Mouse (Mus musculus): ENCODE measurements at regions not wholly inside any gene's neighbourhood (a gene's known extent, or its start where the extent isn't known, plus 50 kb on each side); places are given as distances from the start of the nearest gene placed in this dataset.

GRCm38 (mm10) chr6:111664603-111665002 lies 609.0 kb upstream of the Lmcd1 start:
- Histone ChIP-seq H3K4me1 (ENCODE audit: insufficient read depth) (no peaks in the 10 kb centered on the region), H3K4me2 (ENCODE audit: low read depth, low read length) (no peak overlapping the region), H3K4me3 (ENCODE audit: low read depth, low read length) (no peak overlapping the region), H3K27me3 (ENCODE audit: insufficient read depth, low read length) (no peaks in the 10 kb centered on the region), H3K27ac (ENCODE audit: low read depth) (no peak overlapping the region), H3K9ac (replicated peaks) (no peak overlapping the region), H3K9me3 (ENCODE audit: low read length) (no peaks in the 10 kb centered on the region), H3K36me3 (replicated peaks; ENCODE audit: insufficient read depth, low read length) (no peaks in the 10 kb centered on the region)
- no peak for TF ChIP-seq EP300 (IDR thresholded peaks at IDR 0.05; ENCODE audit: low read depth)
- TF ChIP-seq CTCF (IDR thresholded peaks at IDR 0.05; ENCODE audit: low read depth) = no peak
- DNase-seq (no peak), ATAC-seq (no peak)

GRCm38 (mm10) chr6:111684911-111685310 lies 588.6 kb upstream of the Lmcd1 start:
- H3K27me3 ChIP-seq (ENCODE audit: insufficient read depth, low read length) = no peaks in the 10 kb centered on the region
- 45% methylated on average over 2 of the region's 2 CpGs for WGBS (ENCODE audit: insufficient replicate concordance)
- no peak overlapping the region for H3K27ac ChIP-seq (ENCODE audit: low read depth)
- DNase-seq = no peak
- H3K4me3 ChIP-seq (ENCODE audit: low read depth, low read length) = no peak overlapping the region
- ATAC-seq = no peak
- TF ChIP-seq CTCF (IDR thresholded peaks at IDR 0.05; ENCODE audit: low read depth) (no peak), EP300 (IDR thresholded peaks at IDR 0.05; ENCODE audit: low read depth) (no peak)
- H3K4me1 ChIP-seq (ENCODE audit: insufficient read depth) = no peaks in the 10 kb centered on the region
- H3K9me3 ChIP-seq (ENCODE audit: low read length) = no peaks in the 10 kb centered on the region
- H3K36me3 ChIP-seq (replicated peaks; ENCODE audit: insufficient read depth, low read length) = no peaks in the 10 kb centered on the region
- H3K9ac ChIP-seq (replicated peaks) = no peak overlapping the region
- no peak overlapping the region for H3K4me2 ChIP-seq (ENCODE audit: low read depth, low read length)

- ATAC-seq (no peak), DNase-seq (no peak)
- no peak overlapping the region for H3K9ac ChIP-seq (replicated peaks)
- WGBS (ENCODE audit: insufficient replicate concordance) = 73% methylated on average over 1 of the region's 1 CpGs
- TF ChIP-seq CTCF (IDR thresholded peaks at IDR 0.05; ENCODE audit: low read depth) (no peak), EP300 (IDR thresholded peaks at IDR 0.05; ENCODE audit: low read depth) (no peak)
- no peaks in the 10 kb centered on the region for H3K9me3 ChIP-seq (ENCODE audit: low read length)
- no peaks in the 10 kb centered on the region for H3K4me1 ChIP-seq (ENCODE audit: insufficient read depth)
- H3K27me3 ChIP-seq (ENCODE audit: insufficient read depth, low read length) = no peaks in the 10 kb centered on the region
- no peaks in the 10 kb centered on the region for H3K36me3 ChIP-seq (replicated peaks; ENCODE audit: insufficient read depth, low read length)
- H3K4me2 ChIP-seq (ENCODE audit: low read depth, low read length) = no peak overlapping the region
- H3K27ac ChIP-seq (ENCODE audit: low read depth) = no peak overlapping the region
- H3K4me3 ChIP-seq (ENCODE audit: low read depth, low read length) = no peak overlapping the region
Measured at GRCm38 (mm10) chr6:111702864-111703263, 570.7 kb upstream of the Lmcd1 start.

GRCm38 (mm10) chr6:111708277-111708676 lies 565.3 kb upstream of the Lmcd1 start:
- DNase-seq = no peak
- H3K36me3 ChIP-seq (replicated peaks; ENCODE audit: insufficient read depth, low read length) = no peaks in the 10 kb centered on the region
- no peak for ATAC-seq
- no peak overlapping the region for H3K27ac ChIP-seq (ENCODE audit: low read depth)
- WGBS (ENCODE audit: insufficient replicate concordance) = 56% methylated on average over 1 of the region's 1 CpGs
- H3K27me3 ChIP-seq (ENCODE audit: insufficient read depth, low read length) = no peaks in the 10 kb centered on the region
- H3K9ac ChIP-seq (replicated peaks) = no peak overlapping the region
- H3K9me3 ChIP-seq (ENCODE audit: low read length) = no peaks in the 10 kb centered on the region
- TF ChIP-seq EP300 (IDR thresholded peaks at IDR 0.05; ENCODE audit: low read depth) = no peak
- no peak for TF ChIP-seq CTCF (IDR thresholded peaks at IDR 0.05; ENCODE audit: low read depth)
- H3K4me2 ChIP-seq (ENCODE audit: low read depth, low read length) = no peak overlapping the region
- H3K4me3 ChIP-seq (ENCODE audit: low read depth, low read length) = no peak overlapping the region
- H3K4me1 ChIP-seq (ENCODE audit: insufficient read depth) = no peaks in the 10 kb centered on the region

GRCm38 (mm10) chr6:111725969-111726368 lies 547.6 kb upstream of the Lmcd1 start:
- Histone ChIP-seq H3K4me3 (ENCODE audit: low read depth, low read length) (no peak overlapping the region), H3K9ac (replicated peaks) (no peak overlapping the region), H3K4me1 (ENCODE audit: insufficient read depth) (no peaks in the 10 kb centered on the region), H3K9me3 (ENCODE audit: low read length) (no peaks in the 10 kb centered on the region), H3K36me3 (replicated peaks; ENCODE audit: insufficient read depth, low read length) (no peaks in the 10 kb centered on the region), H3K27me3 (ENCODE audit: insufficient read depth, low read length) (no peaks in the 10 kb centered on the region), H3K27ac (ENCODE audit: low read depth) (no peak overlapping the region), H3K4me2 (ENCODE audit: low read depth, low read length) (no peak overlapping the region)
- TF ChIP-seq CTCF (IDR thresholded peaks at IDR 0.05; ENCODE audit: low read depth) = no peak
- no peak for TF ChIP-seq EP300 (IDR thresholded peaks at IDR 0.05; ENCODE audit: low read depth)
- no peak for DNase-seq
- ATAC-seq = no peak

GRCm38 (mm10) chr6:111730381-111730780 lies 543.2 kb upstream of the Lmcd1 start:
- no peak overlapping the region for H3K4me2 ChIP-seq (ENCODE audit: low read depth, low read length)
- H3K36me3 ChIP-seq (replicated peaks; ENCODE audit: insufficient read depth, low read length) = no peaks in the 10 kb centered on the region
- H3K4me1 ChIP-seq (ENCODE audit: insufficient read depth) = no peaks in the 10 kb centered on the region
- no peak overlapping the region for H3K9ac ChIP-seq (replicated peaks)
- no peaks in the 10 kb centered on the region for H3K27me3 ChIP-seq (ENCODE audit: insufficient read depth, low read length)
- H3K27ac ChIP-seq (ENCODE audit: low read depth) = no peak overlapping the region
- DNase-seq = no peak
- TF ChIP-seq CTCF (IDR thresholded peaks at IDR 0.05; ENCODE audit: low read depth) (no peak), EP300 (IDR thresholded peaks at IDR 0.05; ENCODE audit: low read depth) (no peak)
- no peak for ATAC-seq
- no peaks in the 10 kb centered on the region for H3K9me3 ChIP-seq (ENCODE audit: low read length)
- no peak overlapping the region for H3K4me3 ChIP-seq (ENCODE audit: low read depth, low read length)

GRCm38 (mm10) chr6:111733926-111734325 lies 539.6 kb upstream of the Lmcd1 start:
- H3K4me1 ChIP-seq (ENCODE audit: insufficient read depth) = no peaks in the 10 kb centered on the region
- no peak overlapping the region for H3K9ac ChIP-seq (replicated peaks)
- no peak for TF ChIP-seq EP300 (IDR thresholded peaks at IDR 0.05; ENCODE audit: low read depth)
- no peak for TF ChIP-seq CTCF (IDR thresholded peaks at IDR 0.05; ENCODE audit: low read depth)
- DNase-seq (no peak), ATAC-seq (no peak)
- H3K4me2 ChIP-seq (ENCODE audit: low read depth, low read length) = no peak overlapping the region
- no peaks in the 10 kb centered on the region for H3K27me3 ChIP-seq (ENCODE audit: insufficient read depth, low read length)
- H3K9me3 ChIP-seq (ENCODE audit: low read length) = no peaks in the 10 kb centered on the region
- no peak overlapping the region for H3K27ac ChIP-seq (ENCODE audit: low read depth)
- WGBS (ENCODE audit: insufficient replicate concordance) = 77% methylated on average over 3 of the region's 3 CpGs
- no peaks in the 10 kb centered on the region for H3K36me3 ChIP-seq (replicated peaks; ENCODE audit: insufficient read depth, low read length)
- no peak overlapping the region for H3K4me3 ChIP-seq (ENCODE audit: low read depth, low read length)

Measured in liver, postnatal 0 days (tissue).